In genomic region chr12:102681590-102681989, GRCm38 (mm10) we compare ENCODE assay signal across 10 mouse cellular contexts. TPM values are rescaled to one million over a fixed set of nuclear protein-coding genes. Genes with fewer than 3 reads are reported as not detected.
DNase-seq lines count a peak whose midpoint lies in the region; ATAC-seq and TF ChIP-seq lines count a peak whose summit lies in the region.
"Had no signal": no experiment of that assay in that cellular context is flagged by ENCODE, and none has a peak within 500 bp of the region (broad histone marks: within the 10 kb centered on the region; RNA-seq: fewer than 3 reads in every experiment).

No protein-coding gene starts in this region.

- ATAC-seq in forebrain, postnatal 0 days: no peak
- no peak for ATAC-seq in forebrain, embryonic 11.5 days (replicated peaks; ENCODE audit: low FRiP score)
- ATAC-seq in liver, embryonic 11.5 days (replicated peaks; ENCODE audit: low FRiP score): no peak
- ATAC-seq in granulocyte monocyte progenitor cell, adult 5-6 weeks (replicated peaks; ENCODE audit: poor library complexity, severe bottlenecking): peak; percentile 55

- no peaks in the 10 kb centered on the region for H3K27me3 ChIP-seq in forebrain, postnatal 0 days (ENCODE audit: insufficient read depth, low read length)
- no peaks in the 10 kb centered on the region for H3K27me3 ChIP-seq in forebrain, embryonic 11.5 days (ENCODE audit: control insufficient read depth, insufficient read depth, low read length)
- H3K27me3 ChIP-seq in liver, embryonic 11.5 days (replicated peaks; ENCODE audit: control insufficient read depth, insufficient read depth, low read length): no peaks in the 10 kb centered on the region

- no peaks in the 10 kb centered on the region for H3K9me3 ChIP-seq in forebrain, postnatal 0 days (ENCODE audit: low read length)
- no peaks in the 10 kb centered on the region for H3K9me3 ChIP-seq in forebrain, embryonic 11.5 days (ENCODE audit: control insufficient read depth, low read length)
- H3K9me3 ChIP-seq in liver, embryonic 11.5 days (ENCODE audit: control insufficient read depth, low read length): no peaks in the 10 kb centered on the region
- H3K9me3 ChIP-seq: G1E had no signal

- WGBS in forebrain, postnatal 0 days: 78% methylated on average over 7 of the region's 7 CpGs
- WGBS in forebrain, embryonic 11.5 days: 72% methylated on average over 7 of the region's 7 CpGs
- 77% methylated on average over 7 of the region's 7 CpGs for WGBS in liver, embryonic 11.5 days

- H3K27ac ChIP-seq in forebrain, postnatal 0 days (ENCODE audit: low read depth, low read length): no peak overlapping the region
- H3K27ac ChIP-seq in forebrain, embryonic 11.5 days (ENCODE audit: low read depth, low read length): no peak overlapping the region
- H3K27ac ChIP-seq in liver, embryonic 11.5 days (ENCODE audit: low read depth, low read length): no peak overlapping the region

- no peak overlapping the region for H3K4me3 ChIP-seq in forebrain, postnatal 0 days (ENCODE audit: low read depth, low read length)
- no peak overlapping the region for H3K4me3 ChIP-seq in forebrain, embryonic 11.5 days (ENCODE audit: low read depth, low read length)
- no peak overlapping the region for H3K4me3 ChIP-seq in liver, embryonic 11.5 days (ENCODE audit: low read depth, low read length)

- no peak overlapping the region for H3K4me2 ChIP-seq in forebrain, postnatal 0 days (ENCODE audit: low read depth)
- no peak overlapping the region for H3K4me2 ChIP-seq in forebrain, embryonic 11.5 days (ENCODE audit: low read depth, low read length, severe bottlenecking)
- no peak overlapping the region for H3K4me2 ChIP-seq in liver, embryonic 11.5 days

- no peaks in the 10 kb centered on the region for H3K36me3 ChIP-seq in forebrain, postnatal 0 days (ENCODE audit: insufficient read depth)
- no peaks in the 10 kb centered on the region for H3K36me3 ChIP-seq in forebrain, embryonic 11.5 days (ENCODE audit: control insufficient read depth, insufficient read depth, low read length)
- H3K36me3 ChIP-seq in liver, embryonic 11.5 days (ENCODE audit: control insufficient read depth, insufficient read depth, low read length): no peaks in the 10 kb centered on the region

- TF ChIP-seq CTCF in forebrain, postnatal 0 days (IDR thresholded peaks at IDR 0.05; ENCODE audit: low read depth): peak; percentile 28; the same call in 1 of the 2 replicates

- no peak for DNase-seq in forebrain, postnatal 0 days
- no peak for DNase-seq in forebrain, embryonic 11.5 days (ENCODE audit: low spot score)
- DNase-seq in liver: peak; percentile 51
- no peak for DNase-seq in liver, embryonic 11.5 days (ENCODE audit: low spot score)
- DNase-seq in thymus, postnatal 0 days (ENCODE audit: low spot score): peak; percentile 75
- DNase-seq in cerebellum, adult 9-11 months: no peak
- DNase-seq in urinary bladder, postnatal 36 days (ENCODE audit: low spot score in 2 of 2): no peak
- DNase-seq: layer of hippocampus, postnatal 36 days had no signal

- no peak overlapping the region for H3K9ac ChIP-seq in forebrain, postnatal 0 days
- no peak overlapping the region for H3K9ac ChIP-seq in forebrain, embryonic 11.5 days (ENCODE audit: low read length)
- H3K9ac ChIP-seq in liver, embryonic 11.5 days (ENCODE audit: low read depth, low read length): no peak overlapping the region

- peaks cover 32% of the 10 kb centered on the region for H3K4me1 ChIP-seq in forebrain, postnatal 0 days (ENCODE audit: insufficient read depth)
- H3K4me1 ChIP-seq in forebrain, embryonic 11.5 days (replicated peaks; ENCODE audit: control insufficient read depth, insufficient read depth, low read length): peaks cover 4% of the 10 kb centered on the region
- peaks cover 6% of the 10 kb centered on the region for H3K4me1 ChIP-seq in liver, embryonic 11.5 days (replicated peaks; ENCODE audit: control insufficient read depth, insufficient read depth, low read length)

RNA-seq across cellular contexts. Expression of gene Itpk1, which starts 23.1 kb away (rescaled TPM):
- total RNA-seq in forebrain, postnatal 0 days (2014; rRNA removed): 47.5 and 66.5 TPM in 2 replicates
- polyA plus RNA-seq in forebrain, postnatal 0 days (2015; fragmentation: Nextera tagmentation; extraction: Ambion mirVana): 47.6 and 50.8 TPM in 2 replicates
- 19.6 and 21.5 TPM in 2 replicates for polyA plus RNA-seq in forebrain, embryonic 11.5 days (2014; fragmentation: Nextera tagmentation; extraction: Ambion mirVana)
- polyA plus RNA-seq in liver, embryonic 11.5 days (2014; fragmentation: Nextera tagmentation; extraction: Ambion mirVana): 5.8 and 7.3 TPM in 2 replicates
- total RNA-seq in granulocyte monocyte progenitor cell, adult 5-6 weeks (2014; fragmentation: Nextera tagmentation): 19.1 and 26.0 TPM in 2 replicates
- 13.0 and 16.4 TPM in 2 replicates for total RNA-seq in granulocyte monocyte progenitor cell, adult 5-6 weeks (2017)
- 18.6 and 19.9 TPM in 2 replicates for polyA plus RNA-seq in thymus, postnatal 0 days (2015; fragmentation: Nextera tagmentation; extraction: Ambion mirVana)

Comparison
In these comparisons a context has a peak if more than half of its experiments do, and no peak if none do; other contexts are left out.
1. DNase-seq: peak in liver (single experiment) and thymus, postnatal 0 days (single experiment); none in forebrain, postnatal 0 days (single experiment), forebrain, embryonic 11.5 days (single experiment), liver, embryonic 11.5 days (single experiment), cerebellum, adult 9-11 months (single experiment) and urinary bladder, postnatal 36 days (0 of 2).